Mouse (Mus musculus): ENCODE measurements around the gene Spg11.

DNA sequence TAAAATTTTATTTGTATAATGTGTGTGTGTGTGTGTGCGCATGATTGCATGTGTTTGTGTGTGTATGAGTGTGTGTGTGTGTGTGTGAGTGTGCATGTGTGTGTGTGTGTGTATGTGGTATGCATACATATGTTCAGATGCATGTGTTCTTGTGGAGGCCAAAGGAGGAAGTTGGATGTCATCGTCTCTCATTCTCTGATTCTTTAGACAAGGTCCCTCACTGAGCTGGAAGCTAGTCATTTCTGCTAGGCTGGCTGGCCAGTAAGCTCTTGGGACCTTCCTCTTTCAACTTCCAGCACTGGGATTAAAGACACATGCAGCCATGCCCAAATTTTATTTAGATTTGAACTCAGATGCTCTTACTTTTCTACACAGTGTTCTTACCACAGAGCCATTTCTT is 13.9 kb upstream of the Spg11 start:
- TF ChIP-seq CTCF (IDR thresholded peaks at IDR 0.05; ENCODE audit: borderline replicate concordance, extremely low read depth, insufficient read depth, insufficient read length) (no peak), POLR2A (IDR thresholded peaks at IDR 0.05; ENCODE audit: borderline replicate concordance, extremely low read depth, insufficient read depth, insufficient read length, poor library complexity, severe bottlenecking) (no peak)
